In the genomic region with DNA sequence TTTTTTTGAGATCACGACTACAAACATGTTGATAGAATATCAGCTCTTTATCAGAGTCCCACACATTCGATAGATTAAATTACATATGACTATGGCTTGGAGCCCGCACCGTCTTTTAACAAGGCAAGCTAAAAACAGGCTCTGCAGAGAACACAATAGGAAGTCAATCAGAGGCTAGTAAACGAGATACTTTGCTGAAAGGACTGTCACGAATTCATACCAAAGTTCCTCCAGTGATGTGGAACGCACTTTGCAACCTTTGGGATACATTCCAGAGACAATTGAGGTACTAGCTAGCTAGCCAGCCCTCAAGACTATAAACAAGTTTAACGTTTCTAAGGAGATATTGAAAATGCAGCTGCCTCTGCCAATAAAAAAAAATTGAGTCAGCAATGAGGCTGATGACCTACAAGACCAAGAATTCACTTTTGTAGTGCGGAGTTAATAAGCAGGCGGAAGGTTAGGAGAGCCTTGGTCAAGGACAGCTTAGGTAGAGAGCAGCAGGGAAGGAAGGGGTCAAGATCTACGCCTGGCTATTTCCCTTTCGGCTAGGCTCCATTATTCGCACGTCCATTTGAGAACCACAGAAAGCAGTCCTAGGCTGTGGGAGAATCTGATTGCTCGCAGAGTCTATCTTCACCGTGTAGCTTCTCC, we compare ENCODE assay signal across 8 mouse cellular contexts. TPM values are rescaled to one million over a fixed set of nuclear protein-coding genes. Genes with fewer than 3 reads are reported as not detected.
DNase-seq lines count a peak whose midpoint lies in the region; TF ChIP-seq lines count a peak whose summit lies in the region.

No protein-coding gene starts in this region.

- no peak for TF ChIP-seq CTCF in CH12.LX (conservative IDR thresholded peaks at IDR 0.05 in 1 of 2, IDR thresholded peaks at IDR 0.05 in 1 of 2; ENCODE audit: low read depth in 2 of 2, low read length in 2 of 2)
- no peak for TF ChIP-seq CTCF in cortical plate, adult 2 months (IDR thresholded peaks at IDR 0.05; ENCODE audit: extremely low read depth, insufficient read depth, low read length)
- TF ChIP-seq CTCF in liver, adult 2 months (IDR thresholded peaks at IDR 0.05; ENCODE audit: low read depth, low read length) = no peak

- H3K4me1 ChIP-seq in CH12.LX (ENCODE audit: control insufficient read depth in 1 of 2, insufficient read depth in 2 of 2) = peaks cover 4 to 20% of the 10 kb centered on the region in 2 experiments; a peak in 3 of 4 replicates
- H3K4me1 ChIP-seq in cortical plate, adult 2 months (ENCODE audit: control insufficient read depth, insufficient read depth, low read length) = peaks cover 2% of the 10 kb centered on the region; the same call in 1 of the 2 replicates
- H3K4me1 ChIP-seq in hindbrain, embryonic 10.5 days (replicated peaks) = peaks cover 38% of the 10 kb centered on the region
- H3K4me1 ChIP-seq in liver, adult 2 months (ENCODE audit: control insufficient read depth, insufficient read depth, low read length) = peaks cover 5% of the 10 kb centered on the region

- 2% methylated on average over 16 of the region's 16 CpGs for WGBS in hindbrain, embryonic 10.5 days
- WGBS in liver, adult 2 months = under 1% methylated on average over 16 of the region's 16 CpGs

- peak; percentile 16 for DNase-seq in layer of hippocampus, adult 9-10 months (ENCODE audit: low spot score)
- DNase-seq in layer of hippocampus, adult 9-11 months = no peak
- peak; percentile 21 for DNase-seq in CH12.LX (ENCODE audit: extremely low read depth)
- DNase-seq in hindbrain, embryonic 10.5 days (ENCODE audit: low spot score) = no peak
- DNase-seq in liver, adult 2 months (ENCODE audit: extremely low read depth, low read depth, low spot score) = peak; percentile 81
- DNase-seq in yolk sac, embryonic 10.5 days (ENCODE audit: low spot score) = no peak
- DNase-seq in ovary, postnatal 36 days (ENCODE audit: low spot score) = no peak

- H3K9ac ChIP-seq in CH12.LX (ENCODE audit: insufficient read depth, low read depth) = peak overlapping the region; percentile 64
- H3K9ac ChIP-seq in liver, adult 2 months (ENCODE audit: low read depth, low read length) = peak overlapping the region; percentile 71

- no peak for TF ChIP-seq POLR2A in CH12.LX (IDR thresholded peaks at IDR 0.05; ENCODE audit: low read depth, low read length)
- TF ChIP-seq POLR2A in cortical plate, adult 2 months (IDR thresholded peaks at IDR 0.05; ENCODE audit: extremely low read depth, insufficient read depth, low read length) = no peak
- TF ChIP-seq POLR2A in liver, adult 2 months (IDR thresholded peaks at IDR 0.05; ENCODE audit: extremely low read depth, insufficient read depth, low read length) = no peak

- no peak for TF ChIP-seq EP300 in CH12.LX (IDR thresholded peaks at IDR 0.05; ENCODE audit: low read length)

- H3K27me3 ChIP-seq in CH12.LX (replicated peaks) = no peaks in the 10 kb centered on the region
- H3K27me3 ChIP-seq in hindbrain, embryonic 10.5 days (ENCODE audit: insufficient read depth, poor library complexity, severe bottlenecking) = no peaks in the 10 kb centered on the region
- no peaks in the 10 kb centered on the region for H3K27me3 ChIP-seq in liver, adult 2 months (ENCODE audit: control insufficient read depth, insufficient read depth, low read length)

- no peak for TF ChIP-seq RAD21 in CH12.LX (IDR thresholded peaks at IDR 0.05; ENCODE audit: low read depth, low read length)

- peak overlapping the region; percentile 80 for H3K4me2 ChIP-seq in CH12.LX (ENCODE audit: insufficient read depth, low read depth, poor library complexity, severe bottlenecking)

- peaks cover 24% of the 10 kb centered on the region for H3K79me2 ChIP-seq in CH12.LX (replicated peaks; ENCODE audit: control insufficient read depth, extremely low read depth, insufficient read depth, poor library complexity, severe bottlenecking)
- H3K79me2 ChIP-seq in liver, adult 2 months (ENCODE audit: control insufficient read depth, insufficient read depth, low read length) = no peaks in the 10 kb centered on the region; the same call in 1 of the 2 replicates

- dilution Hi-C loops in CH12.LX (cut with MboI; ENCODE audit: extremely low pct_ligation_motif_present, extremely low pct_unique_long_range_greater_than_20kb, low sequenced_read_pairs) = no loop called here

- H3K27ac ChIP-seq in CH12.LX (ENCODE audit: insufficient read depth, low read depth) = peak overlapping the region; percentile 86
- peak overlapping the region; percentile 93 for H3K27ac ChIP-seq in cortical plate, adult 2 months (ENCODE audit: insufficient read depth, low read length)
- peak overlapping the region; percentile 99 for H3K27ac ChIP-seq in hindbrain, embryonic 10.5 days
- peak overlapping the region; percentile 89 for H3K27ac ChIP-seq in liver, adult 2 months (replicated peaks; ENCODE audit: insufficient read depth, low read depth, low read length)

- in situ Hi-C loops in CH12.LX (cut with MboI; ENCODE audit: low pct_ligation_motif_present, low pct_unique_long_range_greater_than_20kb, low sequenced_read_pairs) = loop anchor here (5.0 kb wide), 1 partner anchor 190 kb away; no protein-coding TSS in a partner anchor

- H3K4me3 ChIP-seq in CH12.LX (replicated peaks in 1 of 3; ENCODE audit: low read depth in 2 of 3, low read length in 2 of 3, poor library complexity in 1 of 3) = peak overlapping the region; percentile 60 to 87 (median 78)
- peak overlapping the region; percentile 61 for H3K4me3 ChIP-seq in cortical plate, adult 2 months (ENCODE audit: insufficient read depth, low read length)
- H3K4me3 ChIP-seq in hindbrain, embryonic 10.5 days = peak overlapping the region; percentile 89
- peak overlapping the region; percentile 62 for H3K4me3 ChIP-seq in liver, adult 2 months (ENCODE audit: insufficient read depth, low read depth, low read length)

- H3K36me3 ChIP-seq in CH12.LX (replicated peaks in 1 of 2; ENCODE audit: control insufficient read depth in 1 of 2, insufficient read depth in 1 of 2, low read length in 1 of 2) = no peaks in the 10 kb centered on the region
- no peaks in the 10 kb centered on the region for H3K36me3 ChIP-seq in hindbrain, embryonic 10.5 days
- H3K36me3 ChIP-seq in liver, adult 2 months (ENCODE audit: control insufficient read depth, insufficient read depth, low read length) = no peaks in the 10 kb centered on the region

- H3K9me3 ChIP-seq in CH12.LX (replicated peaks; ENCODE audit: low read length) = no peaks in the 10 kb centered on the region
- no peaks in the 10 kb centered on the region for H3K9me3 ChIP-seq in hindbrain, embryonic 10.5 days

TF ChIP-seq in CH12.LX, 34 proteins besides CTCF, POLR2A, EP300 and RAD21:
- TF ChIP-seq TBP (conservative IDR thresholded peaks at IDR 0.05; ENCODE audit: low read depth, low read length) = peak; percentile 86; the same call in 1 of the 2 replicates
- no peak for TF ChIP-seq MAFK (IDR thresholded peaks at IDR 0.05; ENCODE audit: insufficient replicate concordance, low read length)
- TF ChIP-seq JUND (conservative IDR thresholded peaks at IDR 0.05; ENCODE audit: low read depth, low read length) = no peak
- 0 out of 2 replicates have a peak, but pooled peaks have one; percentile 39 for TF ChIP-seq TCF12 (IDR thresholded peaks at IDR 0.05; ENCODE audit: low read depth, low read length)
- no peak for TF ChIP-seq ELF1 (IDR thresholded peaks at IDR 0.05; ENCODE audit: low read depth, low read length)
TF ChIP-seq in CH12.LX: peak in this region for 2.

RNA-seq across cellular contexts. Expression of a gene that starts 44.7 kb away (rescaled TPM):
- total RNA-seq in CH12.LX (2012; rRNA removed) = 24.5 and 29.5 TPM in 2 replicates
- 33.7 and 37.4 TPM in 2 replicates for total RNA-seq in CH12.LX (2014; rRNA removed)
- 43.2 and 45.9 TPM in 2 replicates for polyA plus RNA-seq in CH12.LX (2012; ENCODE audit: insufficient read length, low read depth)
- 26.7 and 30.4 TPM in 2 replicates for polyA plus RNA-seq in cortical plate, adult 2 months (2012; rRNA removed)
- 40.6 and 58.0 TPM in 2 replicates for polyA plus RNA-seq in hindbrain, embryonic 10.5 days (2016; fragmentation: Nextera tagmentation; extraction: Ambion mirVana)
- 19.7 and 23.0 TPM in 2 replicates for total RNA-seq in liver, adult 2 months (2014; rRNA removed)
- polyA plus RNA-seq in liver, adult 2 months (2012; rRNA removed) = 1.4 and 1.9 TPM in 2 replicates

Comparison
In these comparisons a context has a peak if more than half of its experiments do, and no peak if none do; other contexts are left out.
1. DNase-seq: peak in layer of hippocampus, adult 9-10 months (single experiment), CH12.LX (single experiment) and liver, adult 2 months (single experiment); none in layer of hippocampus, adult 9-11 months (single experiment), hindbrain, embryonic 10.5 days (single experiment), yolk sac, embryonic 10.5 days (single experiment) and ovary, postnatal 36 days (single experiment).
2. Peak in every context shown above with its lines, with median percentiles within 50 percentile points of each other: H3K27ac ChIP-seq and H3K4me3 ChIP-seq.